Mouse (Mus musculus): ENCODE data around the gene Hoxa9. TPM values are rescaled to one million over a fixed set of nuclear protein-coding genes. Genes with fewer than 3 reads are reported as not detected.

Gene Hoxa9
- polyA plus RNA-seq, 1 experiment from 2014 or later = 0.33 TPM

- H3K27ac ChIP-seq (replicated peaks; ENCODE audit: low read depth, low read length) = no peak overlapping the region
Observed at GRCm38 (mm10) chr6:52242801-52243332, 12.0 kb upstream of the Hoxa9 start.

GRCm38 (mm10) chr6:52241001-52241621 is 10.2 kb upstream of the Hoxa9 start:
- no peak overlapping the region for H3K4me2 ChIP-seq (ENCODE audit: low read depth, low read length)
- H3K36me3 ChIP-seq (ENCODE audit: control insufficient read depth, insufficient read depth, low read length) = no peaks in the 10 kb centered on the region
- no peaks in the 10 kb centered on the region for H3K4me1 ChIP-seq (ENCODE audit: control insufficient read depth, insufficient read depth, low read length)
- 6% methylated on average over 9 of the region's 9 CpGs for WGBS
- ATAC-seq (ENCODE audit: low read depth) (no peak), DNase-seq (ENCODE audit: low spot score) (no peak)
- no peak overlapping the region for H3K9ac ChIP-seq (ENCODE audit: low read depth, low read length)
- H3K9me3 ChIP-seq (ENCODE audit: control insufficient read depth, low read length) = no peaks in the 10 kb centered on the region
- H3K4me3 ChIP-seq (ENCODE audit: low read depth, low read length) = no peak overlapping the region
- H3K27me3 ChIP-seq (replicated peaks; ENCODE audit: control insufficient read depth, insufficient read depth, low read length) = peaks cover 98% of the 10 kb centered on the region
- H3K27ac ChIP-seq (replicated peaks; ENCODE audit: low read depth, low read length) = no peak overlapping the region

More at GRCm38 (mm10) chr6:52242801-52243332, 12.0 kb upstream of the Hoxa9 start:
- H3K4me3 ChIP-seq (ENCODE audit: low read depth, low read length) = no peak overlapping the region
- no peak for DNase-seq (ENCODE audit: low spot score)
- H3K9ac ChIP-seq (ENCODE audit: low read depth, low read length) = no peak overlapping the region
- peaks cover 98% of the 10 kb centered on the region for H3K27me3 ChIP-seq (replicated peaks; ENCODE audit: control insufficient read depth, insufficient read depth, low read length)
- no peaks in the 10 kb centered on the region for H3K36me3 ChIP-seq (ENCODE audit: control insufficient read depth, insufficient read depth, low read length)
- 3% methylated on average over 4 of the region's 4 CpGs for WGBS
- ATAC-seq (ENCODE audit: low read depth) = no peak
- no peaks in the 10 kb centered on the region for H3K9me3 ChIP-seq (ENCODE audit: control insufficient read depth, low read length)
- no peak overlapping the region for H3K4me2 ChIP-seq (ENCODE audit: low read depth, low read length)
- H3K4me1 ChIP-seq (ENCODE audit: control insufficient read depth, insufficient read depth, low read length) = no peaks in the 10 kb centered on the region

- no peak within 1 kb of the TSS for H3K9ac ChIP-seq (ENCODE audit: low read depth, low read length)
- DNase-seq (ENCODE audit: low spot score) = peak; percentile 81
- peaks cover 98% of the 10 kb centered on the region for H3K27me3 ChIP-seq (replicated peaks; ENCODE audit: control insufficient read depth, insufficient read depth, low read length)
- peak within 1 kb of the TSS; percentile 23; the same call in 1 of the 2 replicates for H3K4me2 ChIP-seq (ENCODE audit: low read depth, low read length)
- H3K27ac ChIP-seq (replicated peaks; ENCODE audit: low read depth, low read length) = no peak within 1 kb of the TSS
- no peaks in the 10 kb centered on the region for H3K36me3 ChIP-seq (ENCODE audit: control insufficient read depth, insufficient read depth, low read length)
- no peaks in the 10 kb centered on the region for H3K9me3 ChIP-seq (ENCODE audit: control insufficient read depth, low read length)
- WGBS = 1% methylated on average over 35 of the region's 35 CpGs
- H3K4me3 ChIP-seq (ENCODE audit: low read depth, low read length) = peak within 1 kb of the TSS; percentile 18; the same call in 1 of the 2 replicates
- ATAC-seq (ENCODE audit: low read depth) = peak; percentile 70; the same call in 1 of the 2 replicates
- no peaks in the 10 kb centered on the region for H3K4me1 ChIP-seq (ENCODE audit: control insufficient read depth, insufficient read depth, low read length)
Observed at GRCm38 (mm10) chr6:52240389-52241000, 9.6 kb upstream of the Hoxa9 start, which contains the start of gene Hoxa10. Gene Hoxa10 (minus strand): TSS chr6:52240854.

GRCm38 (mm10) chr6:52239625-52240388 is 8.9 kb upstream of the Hoxa9 start:
- peak overlapping the region; percentile 23; the same call in 1 of the 2 replicates for H3K4me2 ChIP-seq (ENCODE audit: low read depth, low read length)
- H3K4me3 ChIP-seq (ENCODE audit: low read depth, low read length) = peak overlapping the region; percentile 18; the same call in 1 of the 2 replicates
- DNase-seq (ENCODE audit: low spot score) = no peak
- no peak for ATAC-seq (ENCODE audit: low read depth)
- H3K27ac ChIP-seq (replicated peaks; ENCODE audit: low read depth, low read length) = no peak overlapping the region
- H3K9ac ChIP-seq (ENCODE audit: low read depth, low read length) = no peak overlapping the region
- H3K9me3 ChIP-seq (ENCODE audit: control insufficient read depth, low read length) = no peaks in the 10 kb centered on the region
- no peaks in the 10 kb centered on the region for H3K36me3 ChIP-seq (ENCODE audit: control insufficient read depth, insufficient read depth, low read length)
- 1% methylated on average over 30 of the region's 30 CpGs for WGBS
- no peaks in the 10 kb centered on the region for H3K4me1 ChIP-seq (ENCODE audit: control insufficient read depth, insufficient read depth, low read length)
- H3K27me3 ChIP-seq (replicated peaks; ENCODE audit: control insufficient read depth, insufficient read depth, low read length) = peaks cover 98% of the 10 kb centered on the region

GRCm38 (mm10) chr6:52238976-52239375 is 8.1 kb upstream of the Hoxa9 start:
- Histone ChIP-seq H3K9ac (ENCODE audit: low read depth, low read length) (no peak overlapping the region), H3K9me3 (ENCODE audit: control insufficient read depth, low read length) (no peaks in the 10 kb centered on the region), H3K4me2 (ENCODE audit: low read depth, low read length) (no peak overlapping the region), H3K36me3 (ENCODE audit: control insufficient read depth, insufficient read depth, low read length) (no peaks in the 10 kb centered on the region), H3K27ac (replicated peaks; ENCODE audit: low read depth, low read length) (no peak overlapping the region), H3K27me3 (replicated peaks; ENCODE audit: control insufficient read depth, insufficient read depth, low read length) (peaks cover 98% of the 10 kb centered on the region), H3K4me3 (ENCODE audit: low read depth, low read length) (no peak overlapping the region), H3K4me1 (ENCODE audit: control insufficient read depth, insufficient read depth, low read length) (no peaks in the 10 kb centered on the region)
- DNase-seq (ENCODE audit: low spot score) (no peak), ATAC-seq (ENCODE audit: low read depth) (no peak)
- 4% methylated on average over 7 of the region's 7 CpGs for WGBS

- Histone ChIP-seq H3K27me3 (replicated peaks; ENCODE audit: control insufficient read depth, insufficient read depth, low read length) (peaks cover 98% of the 10 kb centered on the region), H3K36me3 (ENCODE audit: control insufficient read depth, insufficient read depth, low read length) (no peaks in the 10 kb centered on the region), H3K4me2 (ENCODE audit: low read depth, low read length) (no peak overlapping the region), H3K27ac (replicated peaks; ENCODE audit: low read depth, low read length) (no peak overlapping the region), H3K9me3 (ENCODE audit: control insufficient read depth, low read length) (no peaks in the 10 kb centered on the region), H3K4me3 (ENCODE audit: low read depth, low read length) (no peak overlapping the region), H3K9ac (ENCODE audit: low read depth, low read length) (no peak overlapping the region), H3K4me1 (ENCODE audit: control insufficient read depth, insufficient read depth, low read length) (no peaks in the 10 kb centered on the region)
- whole genome bisulfite sequencing = 3% methylated on average over 7 of the region's 7 CpGs
- no peak for DNase-seq (ENCODE audit: low spot score)
- ATAC-seq (ENCODE audit: low read depth) = no peak
Observed at GRCm38 (mm10) chr6:52238155-52238545, 7.3 kb upstream of the Hoxa9 start.

- H3K4me1 ChIP-seq (ENCODE audit: control insufficient read depth, insufficient read depth, low read length) = no peaks in the 10 kb centered on the region
- no peak overlapping the region for H3K4me3 ChIP-seq (ENCODE audit: low read depth, low read length)
- no peak for ATAC-seq (ENCODE audit: low read depth)
- no peaks in the 10 kb centered on the region for H3K9me3 ChIP-seq (ENCODE audit: control insufficient read depth, low read length)
- no peak for DNase-seq (ENCODE audit: low spot score)
- no peak overlapping the region for H3K27ac ChIP-seq (replicated peaks; ENCODE audit: low read depth, low read length)
- WGBS = 10% methylated on average over 10 of the region's 10 CpGs
- H3K4me2 ChIP-seq (ENCODE audit: low read depth, low read length) = no peak overlapping the region
- no peaks in the 10 kb centered on the region for H3K36me3 ChIP-seq (ENCODE audit: control insufficient read depth, insufficient read depth, low read length)
- peaks cover 98% of the 10 kb centered on the region for H3K27me3 ChIP-seq (replicated peaks; ENCODE audit: control insufficient read depth, insufficient read depth, low read length)
- no peak overlapping the region for H3K9ac ChIP-seq (ENCODE audit: low read depth, low read length)
Observed at GRCm38 (mm10) chr6:52237346-52238154, 6.7 kb upstream of the Hoxa9 start.

- Histone ChIP-seq H3K36me3 (ENCODE audit: control insufficient read depth, insufficient read depth, low read length) (no peaks in the 10 kb centered on the region), H3K27ac (replicated peaks; ENCODE audit: low read depth, low read length) (no peak overlapping the region), H3K27me3 (replicated peaks; ENCODE audit: control insufficient read depth, insufficient read depth, low read length) (peaks cover 99% of the 10 kb centered on the region), H3K9ac (ENCODE audit: low read depth, low read length) (no peak overlapping the region), H3K9me3 (ENCODE audit: control insufficient read depth, low read length) (no peaks in the 10 kb centered on the region), H3K4me3 (ENCODE audit: low read depth, low read length) (no peak overlapping the region), H3K4me1 (ENCODE audit: control insufficient read depth, insufficient read depth, low read length) (no peaks in the 10 kb centered on the region), H3K4me2 (ENCODE audit: low read depth, low read length) (no peak overlapping the region)
- WGBS = 12% methylated on average over 3 of the region's 3 CpGs
- ATAC-seq (ENCODE audit: low read depth) (no peak), DNase-seq (ENCODE audit: low spot score) (no peak)
Observed at GRCm38 (mm10) chr6:52236806-52237205, 5.9 kb upstream of the Hoxa9 start.
